Mouse (Mus musculus) heart, embryonic 14.5 days (tissue): ENCODE data around the gene Uchl5. TPM values are rescaled to one million over a fixed set of nuclear protein-coding genes. Genes with fewer than 3 reads are reported as not detected.

Experiments
- ATAC-seq: fragments of 200-750 bp; cut with Nextera tagmentation; 2 replicates; pipeline ENCODE4 v1.8.0; 2017; ENCODE audit warnings: low read depth, moderate TSS enrichment; ENCODE audit not compliant: insufficient number of reproducible peaks, insufficient read depth, low FRiP score
- H3K27ac ChIP-seq, 2 experiments: fragments of 200-500 bp in 1 of 2; fragments of 300-500 bp in 1 of 2; sonication (generic) in 1 of 2; replicated peaks in 1 of 2; 2 replicates each; pipeline ENCODE4 v1.5.1; 2012 to 2014; ENCODE audit warnings: low read depth in 2 of 2, low read length in 2 of 2, control low read depth in 1 of 2, mild to moderate bottlenecking in 1 of 2, mixed read lengths in 1 of 2; ENCODE audit not compliant: control insufficient read depth in 1 of 2, insufficient read depth in 1 of 2
- H3K27me3 ChIP-seq: fragments of 300-500 bp; sonication (generic); 2 replicates; pipeline ENCODE4 v1.6.1; 2014; ENCODE audit warnings: mild to moderate bottlenecking, low read length, control low read depth; ENCODE audit not compliant: control insufficient read depth, insufficient read depth
- H3K36me3 ChIP-seq: fragments of 300-500 bp; sonication (generic); 2 replicates; pipeline ENCODE4 v1.6.1; 2014; ENCODE audit warnings: mild to moderate bottlenecking, control low read depth, low read length, mixed read lengths; ENCODE audit not compliant: control insufficient read depth, insufficient read depth
- H3K4me1 ChIP-seq, 2 experiments: fragments of 200-500 bp in 1 of 2; fragments of 300-500 bp in 1 of 2; sonication (generic) in 1 of 2; 2 replicates each; pipeline ENCODE4 v1.6.1; 2012 to 2014; ENCODE audit warnings: low read length in 2 of 2, control low read depth in 1 of 2, mixed read lengths in 1 of 2; ENCODE audit not compliant: control insufficient read depth in 2 of 2, insufficient read depth in 2 of 2
- H3K4me2 ChIP-seq: fragments of 300-500 bp; sonication (generic); 2 replicates; pipeline ENCODE4 v1.6.1; 2014; ENCODE audit warnings: mild to moderate bottlenecking, low read length
- H3K4me3 ChIP-seq, 2 experiments: fragments of 200-500 bp in 1 of 2; fragments of 300-500 bp in 1 of 2; sonication (generic) in 1 of 2; 2 replicates each; pipeline ENCODE4 v1.5.1; 2012 to 2014; ENCODE audit warnings: low read length in 2 of 2, mild to moderate bottlenecking in 2 of 2, control low read depth in 1 of 2, low read depth in 1 of 2, moderate library complexity in 1 of 2; ENCODE audit not compliant: control insufficient read depth in 1 of 2, insufficient read depth in 1 of 2
- H3K9ac ChIP-seq: fragments of 300-500 bp; sonication (generic); 2 replicates; pipeline ENCODE4 v1.6.1; 2014; ENCODE audit warnings: mild to moderate bottlenecking, low read length
- H3K9me3 ChIP-seq: fragments of 300-500 bp; sonication (generic); 2 replicates; pipeline ENCODE4 v1.6.1; 2016; ENCODE audit warnings: low read length, control low read depth; ENCODE audit not compliant: control insufficient read depth
- WGBS: fragments of 180-500 bp; shearing (Covaris S2); extraction: QIAGEN DNeasy Blood & Tissue Kit; methylation state at CpG from one replicate; pipeline ENCODE4 v1.1.7; 2014; 5-methylcytosine and 5-hydroxymethylcytosine counted together
- polyA plus RNA-seq: library from polyadenylated mRNA; unstranded; fragments of >200 nt; fragmentation: Nextera tagmentation; extraction: Ambion mirVana; gene quantifications from 2 replicates; pipeline ENCODE4 v1.2.1, GENCODE M21; 2014

The Uchl5 gene
- polyA plus RNA-seq, 1 experiment from 2014 or later = 44.7 TPM

- Histone ChIP-seq H3K36me3 (no peaks in the 10 kb centered on the region), H3K4me1 (no peaks in the 10 kb centered on the region), H3K27me3 (no peaks in the 10 kb centered on the region), H3K9ac (no peak overlapping the region), H3K4me3 (no peak overlapping the region), H3K4me2 (no peak overlapping the region), H3K27ac (no peak overlapping the region), H3K9me3 (no peaks in the 10 kb centered on the region)
- ATAC-seq = no peak
- WGBS = 81% methylated on average over 4 of the region's 4 CpGs
Measured at GRCm38 (mm10) chr1:143837681-143838080, 60.6 kb downstream of the Uchl5 start.

GRCm38 (mm10) chr1:143838896-143839410 lies 61.9 kb downstream of the Uchl5 start:
- no peak for ATAC-seq
- Histone ChIP-seq H3K4me1 (no peaks in the 10 kb centered on the region), H3K27ac (no peak overlapping the region), H3K9me3 (no peaks in the 10 kb centered on the region), H3K27me3 (no peaks in the 10 kb centered on the region), H3K36me3 (no peaks in the 10 kb centered on the region), H3K4me2 (no peak overlapping the region), H3K9ac (no peak overlapping the region), H3K4me3 (no peak overlapping the region)
- 55% methylated on average over 2 of the region's 2 CpGs for WGBS

GRCm38 (mm10) chr1:143852329-143852728 lies 75.3 kb downstream of the Uchl5 start:
- no peak for ATAC-seq
- H3K4me2 ChIP-seq = no peak overlapping the region
- H3K27ac ChIP-seq = no peak overlapping the region
- no peak overlapping the region for H3K9ac ChIP-seq
- no peak overlapping the region for H3K4me3 ChIP-seq
- no peaks in the 10 kb centered on the region for H3K4me1 ChIP-seq
- no peaks in the 10 kb centered on the region for H3K9me3 ChIP-seq
- no peaks in the 10 kb centered on the region for H3K27me3 ChIP-seq
- WGBS = 45% methylated on average over 4 of the region's 4 CpGs
- H3K36me3 ChIP-seq = no peaks in the 10 kb centered on the region

GRCm38 (mm10) chr1:143852779-143853358 lies 75.8 kb downstream of the Uchl5 start:
- WGBS = 78% methylated on average over 2 of the region's 2 CpGs
- Histone ChIP-seq H3K4me2 (no peak overlapping the region), H3K4me1 (no peaks in the 10 kb centered on the region), H3K36me3 (no peaks in the 10 kb centered on the region), H3K4me3 (no peak overlapping the region), H3K9me3 (no peaks in the 10 kb centered on the region), H3K27ac (peak overlapping the region; percentile 41 to 56; a peak in 3 of 4 replicates), H3K27me3 (no peaks in the 10 kb centered on the region), H3K9ac (no peak overlapping the region)
- ATAC-seq = no peak

GRCm38 (mm10) chr1:143853691-143854115 lies 76.6 kb downstream of the Uchl5 start:
- H3K36me3 ChIP-seq = no peaks in the 10 kb centered on the region
- ATAC-seq = no peak
- H3K4me2 ChIP-seq = no peak overlapping the region
- H3K9ac ChIP-seq = no peak overlapping the region
- WGBS = 68% methylated on average over 8 of the region's 8 CpGs
- H3K27me3 ChIP-seq = no peaks in the 10 kb centered on the region
- no peak overlapping the region for H3K27ac ChIP-seq
- H3K9me3 ChIP-seq = no peaks in the 10 kb centered on the region
- H3K4me1 ChIP-seq = no peaks in the 10 kb centered on the region
- no peak overlapping the region for H3K4me3 ChIP-seq

- H3K27me3 ChIP-seq = no peaks in the 10 kb centered on the region
- no peak overlapping the region for H3K4me3 ChIP-seq
Measured at GRCm38 (mm10) chr1:143855706-143856105, 78.6 kb downstream of the Uchl5 start.

More at GRCm38 (mm10) chr1:143855706-143856105, 78.6 kb downstream of the Uchl5 start:
- Histone ChIP-seq H3K4me2 (no peak overlapping the region), H3K36me3 (no peaks in the 10 kb centered on the region), H3K4me1 (no peaks in the 10 kb centered on the region), H3K9ac (no peak overlapping the region), H3K27ac (no peak overlapping the region), H3K9me3 (no peaks in the 10 kb centered on the region)
- WGBS = 57% methylated on average over 5 of the region's 5 CpGs
- no peak for ATAC-seq

Other genes starting within 250 kb of the Uchl5 start
- 0.47 and 0.50 TPM in 2 replicates for gene B3galt2, start 136.6 kb upstream of the Uchl5 start, polyA plus RNA-seq
- 16.9 and 17.3 TPM in 2 replicates for gene Cdc73, start 74.4 kb upstream of the Uchl5 start, polyA plus RNA-seq
- 82.1 and 83.9 TPM in 2 replicates for gene Glrx2, start 60.9 kb upstream of the Uchl5 start, polyA plus RNA-seq
- gene Trove2, start 204 bp upstream of the Uchl5 start, polyA plus RNA-seq = 14.5 and 16.3 TPM in 2 replicates
- gene Rgs2, start 226.9 kb downstream of the Uchl5 start, polyA plus RNA-seq = 19.8 and 23.6 TPM in 2 replicates